Mouse (Mus musculus) midbrain, embryonic 16.5 days (tissue): Measurements from ENCODE around the gene Cdv3. TPM values are rescaled to one million over a fixed set of nuclear protein-coding genes. Genes with fewer than 3 reads are reported as not detected.

Experiments
- ATAC-seq: fragments of 200-750 bp; cut with Nextera tagmentation; 2 replicates; pipeline ENCODE4 v1.8.0; 2017; ENCODE audit warnings: moderate TSS enrichment
- H3K27ac ChIP-seq: fragments of 300-500 bp; sonication (generic); 2 replicates; pipeline ENCODE4 v1.5.1; 2014; ENCODE audit warnings: mild to moderate bottlenecking, low read length, mixed read lengths
- H3K27me3 ChIP-seq: fragments of 300-500 bp; sonication (generic); 2 replicates; pipeline ENCODE4 v1.6.1; 2014; ENCODE audit warnings: low read depth, low read length, mixed read lengths; ENCODE audit not compliant: control insufficient read depth, insufficient read depth
- H3K36me3 ChIP-seq: fragments of 300-500 bp; sonication (generic); 2 replicates; pipeline ENCODE4 v1.6.1; 2014; ENCODE audit warnings: mild to moderate bottlenecking, low read length, moderate library complexity, mixed read lengths; ENCODE audit not compliant: control insufficient read depth, insufficient read depth
- H3K4me1 ChIP-seq: fragments of 300-500 bp; sonication (generic); 2 replicates; pipeline ENCODE4 v1.6.1; 2014; ENCODE audit warnings: mild to moderate bottlenecking, low read length, mixed read lengths; ENCODE audit not compliant: control insufficient read depth, insufficient read depth
- H3K4me2 ChIP-seq: fragments of 300-500 bp; sonication (generic); 2 replicates; pipeline ENCODE4 v1.6.1; 2014; ENCODE audit warnings: mild to moderate bottlenecking, low read length, mixed read lengths
- H3K4me3 ChIP-seq: fragments of 300-500 bp; sonication (generic); 2 replicates; pipeline ENCODE4 v1.5.1; 2014; ENCODE audit warnings: low read depth, mild to moderate bottlenecking, low read length, moderate library complexity, mixed read lengths
- H3K9ac ChIP-seq: fragments of 300-500 bp; sonication (generic); 2 replicates; pipeline ENCODE4 v1.6.1; 2014; ENCODE audit warnings: low read depth, low read length, mixed read lengths
- H3K9me3 ChIP-seq: fragments of 300-500 bp; sonication (generic); replicated peaks from 2 replicates; pipeline ENCODE4 v1.6.1; 2014; ENCODE audit warnings: mild to moderate bottlenecking, low read length, mixed read lengths; ENCODE audit not compliant: control insufficient read depth, poor library complexity, severe bottlenecking
- WGBS: fragments of 180-500 bp; shearing (Covaris S2); extraction: QIAGEN DNeasy Blood & Tissue Kit; methylation state at CpG from one replicate; pipeline ENCODE4 v1.1.7; 2014; 5-methylcytosine and 5-hydroxymethylcytosine counted together
- polyA plus RNA-seq: library from polyadenylated mRNA; unstranded; fragments of >200 nt; fragmentation: Nextera tagmentation; extraction: Ambion mirVana; gene quantifications from 2 replicates; pipeline ENCODE4 v1.2.1, GENCODE M21; 2015

Cdv3 gene
- polyA plus RNA-seq, 1 experiment from 2014 or later = 89.0 TPM

- H3K4me1 ChIP-seq = no peaks in the 10 kb centered on the region
- no peaks in the 10 kb centered on the region for H3K9me3 ChIP-seq
- no peak overlapping the region for H3K9ac ChIP-seq
- WGBS = 98% methylated on average over 6 of the region's 6 CpGs
- no peaks in the 10 kb centered on the region for H3K36me3 ChIP-seq
- H3K27me3 ChIP-seq = no peaks in the 10 kb centered on the region
- no peak overlapping the region for H3K27ac ChIP-seq
- no peak overlapping the region for H3K4me3 ChIP-seq
- ATAC-seq = no peak
- H3K4me2 ChIP-seq = no peak overlapping the region
These were observed 23.6 kb upstream of the Cdv3 start for GRCm38 (mm10) chr9:103389261-103389660.

GRCm38 (mm10) chr9:103387011-103387653, 21.5 kb upstream of the Cdv3 start:
- Histone ChIP-seq H3K4me2 (no peak overlapping the region), H3K9ac (no peak overlapping the region), H3K9me3 (no peaks in the 10 kb centered on the region), H3K36me3 (no peaks in the 10 kb centered on the region), H3K4me1 (no peaks in the 10 kb centered on the region), H3K27me3 (no peaks in the 10 kb centered on the region), H3K4me3 (no peak overlapping the region), H3K27ac (no peak overlapping the region)
- WGBS = 61% methylated on average over 10 of the region's 10 CpGs
- ATAC-seq = no peak

GRCm38 (mm10) chr9:103386573-103386972, 20.9 kb upstream of the Cdv3 start:
- ATAC-seq = no peak
- H3K4me1 ChIP-seq = no peaks in the 10 kb centered on the region
- WGBS = 42% methylated on average over 5 of the region's 5 CpGs

GRCm38 (mm10) chr9:103385600-103385999, 20.0 kb upstream of the Cdv3 start:
- no peak overlapping the region for H3K27ac ChIP-seq
- H3K36me3 ChIP-seq = no peaks in the 10 kb centered on the region
- no peak overlapping the region for H3K9ac ChIP-seq
- H3K4me1 ChIP-seq = no peaks in the 10 kb centered on the region
- no peak overlapping the region for H3K4me2 ChIP-seq
- no peak for ATAC-seq
- H3K4me3 ChIP-seq = no peak overlapping the region
- 38% methylated on average over 1 of the region's 1 CpGs for WGBS
- no peaks in the 10 kb centered on the region for H3K9me3 ChIP-seq
- H3K27me3 ChIP-seq = no peaks in the 10 kb centered on the region

More at GRCm38 (mm10) chr9:103386573-103386972, 20.9 kb upstream of the Cdv3 start:
- no peak overlapping the region for H3K4me3 ChIP-seq
- H3K9ac ChIP-seq = no peak overlapping the region
- no peaks in the 10 kb centered on the region for H3K9me3 ChIP-seq
- no peaks in the 10 kb centered on the region for H3K36me3 ChIP-seq
- no peaks in the 10 kb centered on the region for H3K27me3 ChIP-seq
- H3K4me2 ChIP-seq = no peak overlapping the region
- H3K27ac ChIP-seq = no peak overlapping the region

- Histone ChIP-seq H3K27me3 (no peaks in the 10 kb centered on the region), H3K9ac (no peak overlapping the region), H3K27ac (no peak overlapping the region), H3K9me3 (no peaks in the 10 kb centered on the region), H3K4me1 (no peaks in the 10 kb centered on the region), H3K4me3 (no peak overlapping the region), H3K36me3 (no peaks in the 10 kb centered on the region), H3K4me2 (no peak overlapping the region)
- 82% methylated on average over 4 of the region's 4 CpGs for WGBS
- no peak for ATAC-seq
These were observed 18.6 kb upstream of the Cdv3 start for GRCm38 (mm10) chr9:103384141-103384796.

- Histone ChIP-seq H3K4me2 (no peak overlapping the region), H3K9ac (no peak overlapping the region), H3K4me1 (no peaks in the 10 kb centered on the region), H3K9me3 (no peaks in the 10 kb centered on the region), H3K36me3 (no peaks in the 10 kb centered on the region), H3K4me3 (no peak overlapping the region), H3K27ac (no peak overlapping the region), H3K27me3 (no peaks in the 10 kb centered on the region)
- ATAC-seq = no peak
- WGBS = 94% methylated on average over 1 of the region's 1 CpGs
These were observed 17.9 kb upstream of the Cdv3 start for GRCm38 (mm10) chr9:103383576-103383975.

- Histone ChIP-seq H3K27ac (no peak overlapping the region), H3K36me3 (no peaks in the 10 kb centered on the region), H3K9ac (no peak overlapping the region), H3K9me3 (no peaks in the 10 kb centered on the region), H3K4me1 (no peaks in the 10 kb centered on the region), H3K4me3 (no peak overlapping the region), H3K4me2 (no peak overlapping the region), H3K27me3 (no peaks in the 10 kb centered on the region)
- 68% methylated on average over 6 of the region's 6 CpGs for WGBS
- ATAC-seq = no peak
These were observed 17.3 kb upstream of the Cdv3 start for GRCm38 (mm10) chr9:103382989-103383388.

- no peak overlapping the region for H3K4me3 ChIP-seq
- H3K4me1 ChIP-seq = no peaks in the 10 kb centered on the region
- no peaks in the 10 kb centered on the region for H3K36me3 ChIP-seq
- H3K9me3 ChIP-seq = no peaks in the 10 kb centered on the region
- WGBS = 74% methylated on average over 4 of the region's 4 CpGs
- no peaks in the 10 kb centered on the region for H3K27me3 ChIP-seq
- ATAC-seq = no peak
- no peak overlapping the region for H3K4me2 ChIP-seq
- no peak overlapping the region for H3K27ac ChIP-seq
- no peak overlapping the region for H3K9ac ChIP-seq
These were observed 14.9 kb upstream of the Cdv3 start for GRCm38 (mm10) chr9:103380566-103380965.

GRCm38 (mm10) chr9:103379199-103379598, 13.6 kb upstream of the Cdv3 start:
- Histone ChIP-seq H3K4me1 (no peaks in the 10 kb centered on the region), H3K9me3 (no peaks in the 10 kb centered on the region), H3K27ac (no peak overlapping the region), H3K36me3 (no peaks in the 10 kb centered on the region), H3K27me3 (no peaks in the 10 kb centered on the region), H3K4me2 (no peak overlapping the region), H3K4me3 (no peak overlapping the region), H3K9ac (no peak overlapping the region)
- 63% methylated on average over 9 of the region's 9 CpGs for WGBS
- no peak for ATAC-seq
